Comparison of ENCODE assay signal across 23 mouse cellular contexts in genomic region chrX:159839786-159840185, GRCm38 (mm10).
"Had no signal": no experiment of that assay in that cellular context is flagged by ENCODE, and none has a peak within 500 bp of the region (broad histone marks: within the 10 kb centered on the region; RNA-seq: fewer than 3 reads in every experiment).

No protein-coding gene starts in this region.

- H3K27me3 ChIP-seq: heart, embryonic 13.5 days; heart, embryonic 15.5 days; liver, embryonic 13.5 days; liver, embryonic 15.5 days had no signal

- H3K36me3 ChIP-seq: heart, embryonic 13.5 days; heart, embryonic 15.5 days; hindbrain, embryonic 13.5 days; hindbrain, embryonic 15.5 days; limb, embryonic 13.5 days; liver, embryonic 13.5 days; liver, embryonic 15.5 days had no signal

- H3K4me1 ChIP-seq: heart, embryonic 13.5 days; hindbrain, embryonic 13.5 days; hindbrain, embryonic 15.5 days; limb, embryonic 13.5 days had no signal

- DNase-seq: gastrocnemius, postnatal 10 days; gastrocnemius, postnatal 36 days; kidney, adult 18-20 months; kidney, adult 8-10 months; kidney, postnatal 10 days; kidney, postnatal 25 days; kidney, postnatal 4 days; liver; liver, embryonic 13.5 days had no signal

- H3K9me3 ChIP-seq: heart, embryonic 13.5 days; heart, embryonic 15.5 days; hindbrain, embryonic 13.5 days; hindbrain, embryonic 15.5 days; limb, embryonic 13.5 days; liver, embryonic 13.5 days; liver, embryonic 15.5 days had no signal

- H3K4me3 ChIP-seq: gastrocnemius, adult 2 months; heart, adult 2 months; heart, embryonic 13.5 days; heart, embryonic 15.5 days; hindbrain, embryonic 13.5 days; hindbrain, embryonic 15.5 days; layer of hippocampus, adult 2 months; left cerebral cortex, adult 2 months; limb, embryonic 13.5 days; liver, embryonic 13.5 days; liver, embryonic 15.5 days had no signal

- ATAC-seq: hindbrain, postnatal 0 days; intestine, postnatal 0 days had no signal

- H3K4me2 ChIP-seq: heart, embryonic 11.5 days; heart, embryonic 13.5 days; heart, embryonic 15.5 days; hindbrain, embryonic 13.5 days; hindbrain, embryonic 15.5 days; limb, embryonic 13.5 days; liver, embryonic 11.5 days; liver, embryonic 13.5 days; liver, embryonic 15.5 days had no signal

- H3K9ac ChIP-seq: heart, embryonic 13.5 days; heart, embryonic 15.5 days; hindbrain, embryonic 13.5 days; hindbrain, embryonic 15.5 days; limb, embryonic 13.5 days; liver, embryonic 13.5 days; liver, embryonic 15.5 days had no signal

- H3K27ac ChIP-seq: gastrocnemius, adult 2 months; heart, adult 2 months; heart, embryonic 13.5 days; heart, embryonic 15.5 days; hindbrain, embryonic 13.5 days; hindbrain, embryonic 15.5 days; hindbrain, postnatal 0 days; layer of hippocampus, adult 2 months; left cerebral cortex, adult 2 months; limb, embryonic 13.5 days; liver, embryonic 13.5 days; liver, embryonic 15.5 days had no signal
